Mouse (Mus musculus) left cerebral cortex, postnatal 10 days (tissue): ENCODE measurements around the gene Hipk2. TPM values are rescaled to one million over a fixed set of nuclear protein-coding genes. Genes with fewer than 3 reads are reported as not detected.

Experiments
- DNase-seq, 2 experiments: peaks; one replicate each; pipeline ENCODE4 v3.0.0; 2021 to 2022; ENCODE audit warnings: low spot score in 2 of 2, mixed read lengths in 1 of 2; ENCODE audit errors: extremely low spot score in 1 of 2
- intact Hi-C: fragments of 180-260 bp; cut with DNase I; formaldehyde crosslinking; loops from one replicate; pipeline ENCODE4 v1.15.1; 2025
- total RNA-seq, 2 experiments: library from RNA; stranded (reverse); gene quantifications; 2 replicates each; pipeline ENCODE4 v1.2.3; 2021

The Hipk2 gene
- total RNA-seq, 2 experiments from 2014 or later, result 44.6 to 45.9 TPM

- intact Hi-C loops, result loop anchor here (5.0 to 10.0 kb wide), 2 partner anchors 42 to 414 kb away; no protein-coding TSS in a partner anchor
- peak; percentile 49 to 70 for DNase-seq
Measured at GRCm38 (mm10) chr6:38650263-38650937, 225.6 kb downstream of the Hipk2 start.

GRCm38 (mm10) chr6:38649545-38649944, 226.4 kb downstream of the Hipk2 start:
- no peak for DNase-seq
- intact Hi-C loops, result no loop called here

Other genes with a start within 250 kb of the Hipk2 start
- gene Klrg2, start 238.9 kb downstream of the Hipk2 start, total RNA-seq, result 1 to 10 TPM in 1 of 2 experiments, under 1 TPM in 1; 0.49 to 1.3 TPM
- gene Clec2l, start 213.1 kb downstream of the Hipk2 start, total RNA-seq, result 100 to 1,000 TPM; 113 to 117 TPM
- gene Tbxas1, start 761 bp downstream of the Hipk2 start, total RNA-seq, result 1 to 10 TPM; 2.1 to 2.9 TPM
- 1 to 10 TPM; 3.4 to 4.4 TPM for gene Parp12, start 242.2 kb upstream of the Hipk2 start, total RNA-seq